ENCODE assay signal across 11 mouse cellular contexts in the genomic region with DNA sequence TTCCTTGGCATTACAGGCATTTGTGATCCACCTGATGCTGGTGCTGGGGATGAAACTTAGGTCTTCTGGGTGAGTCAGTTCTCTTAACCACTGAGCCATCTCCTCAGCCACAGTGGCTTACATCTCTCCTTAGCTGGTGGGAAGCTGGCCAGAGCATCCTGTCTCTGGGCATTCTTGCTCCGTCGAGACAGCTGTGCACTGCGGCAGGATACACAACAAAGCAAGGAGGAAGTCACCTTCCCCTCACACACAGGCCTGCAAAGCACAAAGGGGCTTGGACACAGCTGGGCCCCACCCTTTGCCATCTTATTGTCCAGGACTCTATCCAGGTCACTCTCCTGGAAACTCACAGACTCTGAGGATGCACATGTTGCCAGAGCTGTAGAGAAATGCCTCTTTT. TPM values are rescaled to one million over a fixed set of nuclear protein-coding genes. Genes with fewer than 3 reads are reported as not detected.
DNase-seq lines count a peak whose midpoint lies in the region; ATAC-seq and TF ChIP-seq lines count a peak whose summit lies in the region.
"Had no signal": no experiment of that assay in that cellular context is flagged by ENCODE, and none has a peak within 500 bp of the region (broad histone marks: within the 10 kb centered on the region; RNA-seq: fewer than 3 reads in every experiment).

No protein-coding gene starts in this region.

- no peak overlapping the region for H3K9ac ChIP-seq in heart, embryonic 15.5 days

- no peaks in the 10 kb centered on the region for H3K27me3 ChIP-seq in heart, embryonic 15.5 days
- H3K27me3 ChIP-seq: Patski had no signal

- H3K27ac ChIP-seq in left cerebral cortex, adult 2 months, result 0 out of 2 replicates have a peak overlapping the region, but pooled peaks have one; percentile 44
- H3K27ac ChIP-seq in heart, embryonic 15.5 days, result peak overlapping the region; percentile 35

- DNase-seq in left cerebral cortex, adult 2 months (ENCODE audit: extremely low spot score in 1 of 2, low spot score in 2 of 2), result no peak
- DNase-seq in left cerebral cortex, adult 9 months (ENCODE audit: low spot score in 2 of 2), result no peak
- DNase-seq in ZHBTc4 (ENCODE audit: low read depth, low spot score), result peak; percentile 43
- DNase-seq in kidney, postnatal 4 days, result peak; percentile 44 to 64
- no peak for DNase-seq in cerebellum, adult 9-11 months
- no peak for DNase-seq in urinary bladder, postnatal 14 days (ENCODE audit: low spot score)
- DNase-seq: thymus, postnatal 36 days had no signal

- H3K36me3 ChIP-seq in heart, embryonic 15.5 days, result no peaks in the 10 kb centered on the region

- ATAC-seq in heart, embryonic 15.5 days (replicated peaks; ENCODE audit: insufficient number of reproducible peaks, insufficient read depth, low FRiP score, low read depth), result peak; percentile 20; the same call in 1 of the 2 replicates
- ATAC-seq: Patski had no signal

- WGBS in heart, embryonic 15.5 days, result 47% methylated on average over 3 of the region's 3 CpGs

- H3K9me3 ChIP-seq in heart, embryonic 15.5 days (replicated peaks), result no peaks in the 10 kb centered on the region

- no peak overlapping the region for H3K4me3 ChIP-seq in left cerebral cortex, adult 2 months
- H3K4me3 ChIP-seq in heart, embryonic 15.5 days, result no peak overlapping the region

- H3K4me2 ChIP-seq in heart, embryonic 15.5 days, result no peak overlapping the region

- H3K4me1 ChIP-seq in heart, embryonic 15.5 days (replicated peaks), result peaks cover 34% of the 10 kb centered on the region

- intact Hi-C loops in left cerebral cortex, adult 2 months (cut with DNase I), result no loop called here

- TF ChIP-seq CTCF in left cerebral cortex, adult 2 months (IDR thresholded peaks at IDR 0.05), result no peak

RNA-seq across cellular contexts. Expression of a gene that starts 20.0 kb away (rescaled TPM):
- 10 to 100 TPM; 21.6 to 25.6 TPM for total RNA-seq in left cerebral cortex, adult 2 months (2021)
- 4.7 and 5.6 TPM in 2 replicates for polyA plus RNA-seq in heart, embryonic 15.5 days (2015; fragmentation: Nextera tagmentation; extraction: Ambion mirVana)

RNA-seq across cellular contexts. Expression of a gene that starts 34.5 kb away (rescaled TPM):
- 10 to 100 TPM; 41.5 to 43.0 TPM for total RNA-seq in left cerebral cortex, adult 2 months (2021)
- 25.6 and 31.0 TPM in 2 replicates for polyA plus RNA-seq in heart, embryonic 15.5 days (2015; fragmentation: Nextera tagmentation; extraction: Ambion mirVana)

RNA-seq across cellular contexts. Expression of a gene that starts 38.6 kb away (rescaled TPM):
- 10 to 100 TPM; 71.4 to 72.8 TPM for total RNA-seq in left cerebral cortex, adult 2 months (2021)
- polyA plus RNA-seq in heart, embryonic 15.5 days (2015; fragmentation: Nextera tagmentation; extraction: Ambion mirVana), result 0.77 and 0.85 TPM in 2 replicates

RNA-seq across cellular contexts. Expression of a gene that starts 53.7 kb away (rescaled TPM):
- total RNA-seq in left cerebral cortex, adult 2 months (2021), result 100 to 1,000 TPM; 221 to 228 TPM
- 159 and 162 TPM in 2 replicates for polyA plus RNA-seq in heart, embryonic 15.5 days (2015; fragmentation: Nextera tagmentation; extraction: Ambion mirVana)

RNA-seq across cellular contexts. Expression of a gene that starts 57.7 kb away (rescaled TPM):
- total RNA-seq in left cerebral cortex, adult 2 months (2021), result not detected
- 0.15 TPM in 1 of 2 replicates, not detected in the other for polyA plus RNA-seq in heart, embryonic 15.5 days (2015; fragmentation: Nextera tagmentation; extraction: Ambion mirVana)
- total RNA-seq: gastrocnemius, adult 8-10 months had no signal
- polyA plus RNA-seq: neural tube, embryonic 11.5 days; Patski had no signal

Comparison
In these comparisons a context has a peak if more than half of its experiments do, and no peak if none do; other contexts are left out.
1. DNase-seq: peak in ZHBTc4 (single experiment) and kidney, postnatal 4 days (2 of 2); none in left cerebral cortex, adult 2 months (0 of 2), left cerebral cortex, adult 9 months (0 of 2), cerebellum, adult 9-11 months (single experiment) and urinary bladder, postnatal 14 days (single experiment).